Mouse (Mus musculus) small intestine, adult 2 months (tissue): ENCODE measurements around the gene BC049352.

ENCODE experiments used
- CTCF ChIP-seq: fragments of 200-500 bp; IDR thresholded peaks from 2 replicates; pipeline ENCODE4 v1.5.1; 2012; ENCODE audit warnings: low read depth, mild to moderate bottlenecking, control low read depth, inconsistent platforms, low read length, moderate library complexity, mixed read lengths; ENCODE audit not compliant: insufficient replicate concordance, insufficient read length; ENCODE audit errors: extremely low read depth
- POLR2A ChIP-seq: fragments of 200-500 bp; IDR thresholded peaks from 2 replicates; pipeline ENCODE4 v1.6.1; 2012; ENCODE audit warnings: low read depth, mild to moderate bottlenecking, control low read depth, inconsistent platforms, low read length, moderate library complexity

GRCm38 (mm10) chr9:45150933-45151332 lies 30.9 kb upstream of the BC049352 start:
- no peak for TF ChIP-seq CTCF
- no peak for TF ChIP-seq POLR2A
